Mouse (Mus musculus): ENCODE data around the gene Stag1. TPM values are rescaled to one million over a fixed set of nuclear protein-coding genes. Genes with fewer than 3 reads are reported as not detected.

The Stag1 gene
- polyA plus RNA-seq (2017; shearing (Covaris generic)): 117 TPM

DNA sequence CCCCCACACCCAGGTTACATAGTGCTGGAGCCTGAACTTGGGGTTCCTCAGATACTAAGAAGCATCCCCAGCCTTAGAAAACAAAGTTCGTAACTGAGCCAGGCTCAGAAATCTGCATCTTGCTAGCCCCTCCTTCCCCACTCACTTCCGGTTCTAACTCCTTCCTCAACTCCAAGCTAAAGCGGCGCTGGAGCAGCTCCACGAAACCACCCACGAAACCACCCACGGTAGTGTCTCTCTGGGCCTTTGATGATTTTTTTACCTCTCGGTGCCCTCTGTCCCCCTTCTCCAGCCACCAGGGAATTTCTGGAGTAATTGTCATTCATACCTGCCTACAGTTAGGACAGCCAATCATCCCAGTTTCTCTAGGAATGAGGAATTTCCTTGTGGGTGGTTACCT, at the start of gene Stag1:
Gene Stag1, plus strand, starts transcription at position 253 of the 400 bp plus-strand sequence.

DNA sequence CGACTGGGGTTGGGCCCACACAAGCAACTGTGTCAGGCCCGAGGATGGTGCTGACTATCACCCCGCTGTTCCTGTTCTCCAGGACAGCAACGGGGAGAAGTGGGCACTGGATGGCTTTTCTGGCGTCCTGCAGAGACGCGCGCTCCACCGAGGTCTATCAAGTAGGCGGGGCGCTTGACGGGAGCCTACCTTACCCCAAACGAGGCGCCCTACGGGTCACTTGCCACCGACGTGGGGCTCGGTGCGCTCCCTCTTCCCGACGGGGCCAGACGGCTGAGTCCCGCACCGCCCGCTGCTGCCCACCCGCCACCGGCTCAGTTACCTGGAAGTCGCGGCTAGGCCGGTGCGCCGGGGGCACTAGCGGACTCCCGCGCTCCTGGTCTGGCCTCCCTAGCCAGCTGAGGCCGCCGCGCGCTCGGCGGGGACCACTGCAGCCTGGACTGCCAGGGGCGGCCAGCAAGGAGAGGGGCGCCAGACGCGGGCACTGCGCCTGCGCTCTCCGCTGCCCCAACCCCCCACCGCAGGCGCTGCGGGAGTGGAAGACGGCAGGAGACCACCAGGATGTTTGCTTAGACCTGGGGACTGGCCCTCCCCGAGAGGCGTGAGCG, 26.9 kb upstream of the Stag1 start, which contains the start of gene Slc35g2:
Gene Slc35g2, minus strand, starts transcription at position 465 of the 608 bp plus-strand sequence.

Other genes starting within 250 kb of the Stag1 start
- gene Il20rb, start 111.0 kb upstream of the Stag1 start, polyA plus RNA-seq (2017; shearing (Covaris generic)): 2.4 TPM
- gene Nck1, start 51.7 kb upstream of the Stag1 start, polyA plus RNA-seq (2017; shearing (Covaris generic)): 85.5 TPM
- gene Slc35g2, start 26.7 kb upstream of the Stag1 start, polyA plus RNA-seq (2017; shearing (Covaris generic)): not detected

All from effector memory CD4-positive, alpha-beta T cell, adult 5 months (primary cell).